Mouse (Mus musculus) large intestine, adult 2 months (tissue): Measurements from ENCODE around the gene Gngt1. TPM values are rescaled to one million over a fixed set of nuclear protein-coding genes. Genes with fewer than 3 reads are reported as not detected.

Experiments
- polyA plus RNA-seq: library from polyadenylated mRNA; depleted of rRNA; stranded (reverse); fragments of >200 nt; gene quantifications from 2 replicates; pipeline ENCODE4 v1.2.3, GENCODE M21; 2012; rRNA removed

The Gngt1 gene
- polyA plus RNA-seq, 1 experiment, result not detected

Other genes starting within 250 kb of the Gngt1 start
- not detected in 2 replicates for gene Calcr, start 229.1 kb upstream of the Gngt1 start, polyA plus RNA-seq
- gene Tfpi2, start 4.9 kb upstream of the Gngt1 start, polyA plus RNA-seq, result 4.4 and 8.8 TPM in 2 replicates
- gene Gng11, start 10.1 kb downstream of the Gngt1 start, polyA plus RNA-seq, result 8.0 and 9.5 TPM in 2 replicates
- gene Bet1, start 93.2 kb downstream of the Gngt1 start, polyA plus RNA-seq, result 13.5 and 27.2 TPM in 2 replicates